Mouse (Mus musculus): ENCODE measurements around the gene Atxn7l1.

GRCm38 (mm10) chr12:33341351-33341892 is 193.9 kb downstream of the Atxn7l1 start:
- TF ChIP-seq POLR2A (IDR thresholded peaks at IDR 0.05; ENCODE audit: control insufficient read depth, low read depth, low read length) (no peak), CTCF (IDR thresholded peaks at IDR 0.05; ENCODE audit: control insufficient read depth, insufficient read depth, insufficient replicate concordance, low read depth, low read length) (no peak)
